In the genomic region with DNA sequence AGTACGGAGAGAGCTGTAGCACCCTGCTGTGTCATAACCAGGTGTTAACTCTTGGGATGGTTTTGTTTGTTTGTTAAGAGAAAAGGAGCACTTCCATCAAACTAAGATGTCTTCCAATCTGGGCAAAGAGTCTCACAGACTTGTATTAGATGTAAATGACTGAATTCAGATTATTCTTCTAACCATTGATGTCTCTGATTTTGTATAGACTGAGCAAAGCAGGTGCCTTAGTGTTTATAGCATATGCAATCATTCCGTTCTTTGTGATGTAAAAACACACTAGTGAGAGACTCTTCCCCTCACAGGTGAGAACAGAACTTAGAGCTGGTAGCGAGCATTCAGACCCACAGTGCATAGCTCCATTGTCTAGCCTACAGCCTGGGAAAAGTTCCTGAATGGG, we compare ENCODE assay signal across 16 mouse cellular contexts.
"Had no signal": no experiment of that assay in that cellular context is flagged by ENCODE, and none has a peak within 500 bp of the region (broad histone marks: within the 10 kb centered on the region; RNA-seq: fewer than 3 reads in every experiment).

No protein-coding gene starts in this region.

- H3K4me1 ChIP-seq: liver, embryonic 13.5 days; lung, embryonic 15.5 days; stomach, embryonic 15.5 days had no signal

- H3K9ac ChIP-seq: liver, embryonic 13.5 days; lung, embryonic 15.5 days; midbrain, embryonic 13.5 days; neural tube, embryonic 13.5 days; stomach, embryonic 15.5 days had no signal

- H3K4me2 ChIP-seq: liver, embryonic 13.5 days; lung, embryonic 15.5 days; midbrain, embryonic 13.5 days; neural tube, embryonic 13.5 days; stomach, embryonic 15.5 days had no signal

- H3K27me3 ChIP-seq: liver, embryonic 13.5 days; lung, embryonic 15.5 days; midbrain, embryonic 13.5 days; neural tube, embryonic 13.5 days; stomach, embryonic 15.5 days had no signal

- H3K9me3 ChIP-seq: liver, embryonic 13.5 days; lung, embryonic 15.5 days; midbrain, embryonic 13.5 days; neural tube, embryonic 13.5 days; stomach, embryonic 15.5 days had no signal

- ATAC-seq: midbrain, embryonic 16.5 days had no signal

- H3K36me3 ChIP-seq: liver, embryonic 13.5 days; lung, embryonic 15.5 days; midbrain, embryonic 13.5 days; neural tube, embryonic 13.5 days; stomach, embryonic 15.5 days had no signal

- DNase-seq: kidney, adult 18-20 months; kidney, adult 9 months; kidney, postnatal 4 days; liver, embryonic 13.5 days; right cerebral cortex, adult 18-20 months; right cerebral cortex, postnatal 14 days; right cerebral cortex, postnatal 4 days; thymus, adult 18-20 months; thymus, postnatal 36 days had no signal

- H3K27ac ChIP-seq: left cerebral cortex, adult 2 months; liver, embryonic 13.5 days; lung, embryonic 15.5 days; stomach, embryonic 15.5 days had no signal

- H3K4me3 ChIP-seq: left cerebral cortex, adult 2 months; liver, embryonic 13.5 days; lung, embryonic 15.5 days; midbrain, embryonic 13.5 days; myocyte; neural tube, embryonic 13.5 days; stomach, embryonic 15.5 days had no signal
